Mouse (Mus musculus): ENCODE measurements around the gene Dthd1. TPM values are rescaled to one million over a fixed set of nuclear protein-coding genes. Genes with fewer than 3 reads are reported as not detected.

The Dthd1 gene
- total RNA-seq, 1 experiment from 2014 or later = not detected

DNA sequence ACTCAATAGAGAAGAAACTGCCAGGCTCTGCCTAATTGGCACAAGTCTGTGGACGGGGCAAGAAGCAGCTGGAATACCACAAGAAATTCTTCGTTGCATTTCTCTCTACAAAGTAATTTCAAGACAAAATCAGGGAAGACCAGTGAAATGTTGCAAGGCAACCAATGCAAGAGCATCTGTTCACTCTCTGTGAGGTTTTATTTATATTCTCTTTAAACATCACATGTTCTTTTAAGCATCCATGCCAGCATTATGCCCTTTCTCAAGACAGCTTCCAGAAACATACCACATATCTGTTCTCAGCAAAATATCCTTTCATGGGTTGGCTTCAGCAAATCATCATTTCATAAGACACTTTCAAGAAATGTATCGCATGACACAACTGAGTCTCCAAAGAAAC lies 50.7 kb downstream of the Dthd1 start:
- no peak for DNase-seq

GRCm38 (mm10) chr5:62867003-62867402 lies 53.4 kb downstream of the Dthd1 start:
- no peak for DNase-seq

- no peak for DNase-seq
Observed at GRCm38 (mm10) chr5:62879530-62879929, 65.9 kb downstream of the Dthd1 start.

- no peak for DNase-seq
Observed at GRCm38 (mm10) chr5:62895326-62895725, 81.7 kb downstream of the Dthd1 start.

DNA sequence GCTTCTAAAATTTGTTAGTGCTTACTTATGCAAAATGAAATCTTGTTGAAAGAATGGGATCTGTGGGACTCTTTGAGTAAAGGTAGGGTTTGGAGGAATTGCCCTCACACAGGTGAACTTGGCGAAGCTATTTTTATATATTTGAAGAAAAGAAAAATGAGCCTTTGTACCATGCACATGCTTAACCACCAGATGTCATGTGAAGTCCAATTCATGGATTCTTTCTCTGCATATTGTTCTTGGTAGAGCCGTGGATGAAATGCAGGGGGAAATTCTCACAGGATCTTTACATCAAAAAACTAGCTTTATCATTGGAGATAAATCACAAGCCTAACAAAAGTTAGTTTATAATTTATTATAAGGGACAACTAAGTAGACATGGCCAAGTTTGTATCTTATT lies 93.3 kb downstream of the Dthd1 start:
- no peak for DNase-seq

DNA sequence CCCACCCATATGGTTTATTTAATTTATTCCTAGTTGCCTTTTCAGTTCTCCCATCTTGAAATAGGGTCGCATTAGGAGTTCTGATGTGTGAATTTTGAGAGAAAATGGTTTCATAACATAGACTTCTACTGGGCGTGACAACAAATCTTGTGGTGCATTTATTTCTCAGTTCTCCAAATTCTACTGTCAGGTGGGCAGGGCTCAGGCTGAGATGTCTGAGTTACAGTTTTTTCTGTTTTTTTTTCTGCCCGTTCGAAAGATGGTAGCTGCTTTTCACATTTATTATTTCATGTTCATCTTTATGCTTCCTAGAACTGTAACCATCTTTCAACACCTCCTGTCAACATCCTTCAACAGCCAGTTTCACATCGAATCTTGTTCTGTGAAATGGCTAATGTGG lies 95.5 kb downstream of the Dthd1 start:
- no peak for DNase-seq

DNA sequence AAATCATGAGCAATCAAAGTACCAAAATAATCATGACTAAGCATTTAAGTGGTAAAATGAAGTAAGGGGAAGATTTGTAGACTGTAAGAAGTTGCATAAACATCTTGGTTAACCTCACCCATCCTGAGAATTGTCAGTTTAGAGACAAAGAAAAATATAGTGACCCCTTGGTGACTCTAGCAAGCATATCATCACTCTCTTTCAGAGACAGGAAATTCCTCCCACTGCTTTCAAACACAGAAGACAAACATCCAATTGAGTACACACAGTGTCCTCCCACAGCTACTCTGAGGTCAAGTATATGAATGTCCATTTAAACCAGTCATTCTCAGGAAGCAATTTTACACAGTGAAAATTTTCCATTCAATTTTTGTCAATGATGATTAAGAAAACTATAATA lies 111.0 kb downstream of the Dthd1 start:
- no peak for DNase-seq

Other genes with a start within 250 kb of the Dthd1 start
- 6.1 and 7.2 TPM in 2 replicates for gene Arap2, start 47.7 kb upstream of the Dthd1 start, total RNA-seq (2021)

All from adrenal gland, postnatal 14 days (tissue).